Mouse (Mus musculus): ENCODE results near the gene Mrpl27.
"Not testable (repeated sequence)": the region's sequence is repeated elsewhere in the genome, so short reads cannot be mapped to it uniquely, and the experiment has no call there.

Mrpl27 gene

GRCm38 (mm10) chr11:94665281-94665680 lies 11.7 kb downstream of the Mrpl27 start:
- DNase-seq (ENCODE audit: extremely low read depth, low read depth): no peak

- DNase-seq (ENCODE audit: extremely low read depth, low read depth): no peak
These were observed 21.4 kb downstream of the Mrpl27 start for GRCm38 (mm10) chr11:94674984-94675383.

- no peak for DNase-seq (ENCODE audit: extremely low read depth, low read depth)
These were observed 21.9 kb downstream of the Mrpl27 start for GRCm38 (mm10) chr11:94675446-94675845.

- no peak for DNase-seq (ENCODE audit: extremely low read depth, low read depth)
These were observed 22.7 kb downstream of the Mrpl27 start for GRCm38 (mm10) chr11:94676308-94676707.

GRCm38 (mm10) chr11:94676754-94677606 lies 23.4 kb downstream of the Mrpl27 start, which contains the start of gene Xylt2:
Xylt2 (minus strand) TSS chr11:94677515.
- peak; percentile 37 for DNase-seq (ENCODE audit: extremely low read depth, low read depth)

GRCm38 (mm10) chr11:94677607-94678145 lies 24.1 kb downstream of the Mrpl27 start:
- no peak for DNase-seq (ENCODE audit: extremely low read depth, low read depth)

GRCm38 (mm10) chr11:94680639-94681038 lies 27.1 kb downstream of the Mrpl27 start:
- no peak for DNase-seq (ENCODE audit: extremely low read depth, low read depth)

GRCm38 (mm10) chr11:94681640-94682039 lies 28.1 kb downstream of the Mrpl27 start:
- no peak for DNase-seq (ENCODE audit: extremely low read depth, low read depth)

- DNase-seq (ENCODE audit: extremely low read depth, low read depth): no peak
These were observed 28.9 kb downstream of the Mrpl27 start for GRCm38 (mm10) chr11:94682427-94682826.

GRCm38 (mm10) chr11:94687178-94687577 lies 33.6 kb downstream of the Mrpl27 start:
- no peak for DNase-seq (ENCODE audit: extremely low read depth, low read depth)

- DNase-seq (ENCODE audit: extremely low read depth, low read depth): not testable (repeated sequence)
These were observed 38.9 kb downstream of the Mrpl27 start for GRCm38 (mm10) chr11:94692502-94692901.

GRCm38 (mm10) chr11:94695508-94695907 lies 41.9 kb downstream of the Mrpl27 start:
- no peak for DNase-seq (ENCODE audit: extremely low read depth, low read depth)

GRCm38 (mm10) chr11:94697140-94697539 lies 43.6 kb downstream of the Mrpl27 start:
- DNase-seq (ENCODE audit: extremely low read depth, low read depth): no peak

- no peak for DNase-seq (ENCODE audit: extremely low read depth, low read depth)
These were observed 44.3 kb downstream of the Mrpl27 start for GRCm38 (mm10) chr11:94697703-94698464.

GRCm38 (mm10) chr11:94699399-94699798 lies 45.8 kb downstream of the Mrpl27 start:
- DNase-seq (ENCODE audit: extremely low read depth, low read depth): no peak

- DNase-seq (ENCODE audit: extremely low read depth, low read depth): no peak
These were observed 48.0 kb downstream of the Mrpl27 start for GRCm38 (mm10) chr11:94701401-94702215.

GRCm38 (mm10) chr11:94702216-94702610 lies 48.6 kb downstream of the Mrpl27 start:
- no peak for DNase-seq (ENCODE audit: extremely low read depth, low read depth)

GRCm38 (mm10) chr11:94704020-94704419 lies 50.5 kb downstream of the Mrpl27 start:
- DNase-seq (ENCODE audit: extremely low read depth, low read depth): no peak

- DNase-seq (ENCODE audit: extremely low read depth, low read depth): no peak
These were observed 50.9 kb downstream of the Mrpl27 start, which contains the start of gene Gm11541 for GRCm38 (mm10) chr11:94704472-94704871. Gm11541 (minus strand) TSS chr11:94704499.
